Mouse (Mus musculus): ENCODE measurements at regions not wholly inside any gene's neighbourhood (a gene's known extent, or its start where the extent isn't known, plus 50 kb on each side); places are given as distances from the start of the nearest gene placed in this dataset.

GRCm38 (mm10) chr1:36015210-36015609 is 53.0 kb upstream of the Hs6st1 start:
- H3K9ac ChIP-seq = no peak overlapping the region
- DNase-seq (peak; percentile 34), ATAC-seq (ENCODE audit: insufficient read depth) (no peak)
- WGBS = 79% methylated on average over 5 of the region's 5 CpGs
- no peak overlapping the region for H3K4me3 ChIP-seq (ENCODE audit: low read depth, low read length)
- H3K27me3 ChIP-seq (ENCODE audit: insufficient read depth, low read length) = no peaks in the 10 kb centered on the region
- peaks cover 23% of the 10 kb centered on the region for H3K4me1 ChIP-seq (ENCODE audit: insufficient read depth)
- no peak for TF ChIP-seq CTCF (IDR thresholded peaks at IDR 0.05; ENCODE audit: low read depth)
- H3K27ac ChIP-seq (ENCODE audit: low read depth) = peak overlapping the region; percentile 2; the same call in 1 of the 2 replicates
- no peaks in the 10 kb centered on the region for H3K9me3 ChIP-seq (ENCODE audit: low read depth, low read length)
- no peaks in the 10 kb centered on the region for H3K36me3 ChIP-seq (ENCODE audit: insufficient read depth)
- H3K4me2 ChIP-seq = no peak overlapping the region

- Histone ChIP-seq H3K27ac (ENCODE audit: low read depth) (peak overlapping the region; percentile 86), H3K9ac (no peak overlapping the region), H3K36me3 (ENCODE audit: insufficient read depth) (no peaks in the 10 kb centered on the region), H3K4me3 (ENCODE audit: low read depth, low read length) (no peak overlapping the region), H3K27me3 (ENCODE audit: insufficient read depth, low read length) (no peaks in the 10 kb centered on the region), H3K9me3 (ENCODE audit: low read depth, low read length) (no peaks in the 10 kb centered on the region), H3K4me1 (ENCODE audit: insufficient read depth) (peaks cover 23% of the 10 kb centered on the region), H3K4me2 (peak overlapping the region; percentile 41)
- DNase-seq (no peak), ATAC-seq (ENCODE audit: insufficient read depth) (peak; percentile 4; the same call in 1 of the 2 replicates)
- TF ChIP-seq CTCF (IDR thresholded peaks at IDR 0.05; ENCODE audit: low read depth) = no peak
- 26% methylated on average over 4 of the region's 4 CpGs for WGBS
Observed at GRCm38 (mm10) chr1:36016566-36016965, 51.6 kb upstream of the Hs6st1 start.

- Histone ChIP-seq H3K27me3 (ENCODE audit: insufficient read depth, low read length) (no peaks in the 10 kb centered on the region), H3K9me3 (ENCODE audit: low read depth, low read length) (no peaks in the 10 kb centered on the region), H3K4me2 (peak overlapping the region; percentile 41), H3K36me3 (ENCODE audit: insufficient read depth) (no peaks in the 10 kb centered on the region), H3K9ac (no peak overlapping the region), H3K27ac (ENCODE audit: low read depth) (peak overlapping the region; percentile 86), H3K4me1 (ENCODE audit: insufficient read depth) (peaks cover 23% of the 10 kb centered on the region), H3K4me3 (ENCODE audit: low read depth, low read length) (no peak overlapping the region)
- DNase-seq (peak; percentile 85), ATAC-seq (ENCODE audit: insufficient read depth) (peak; percentile 92)
- 7% methylated on average over 7 of the region's 7 CpGs for WGBS
- TF ChIP-seq CTCF (IDR thresholded peaks at IDR 0.05; ENCODE audit: low read depth) = no peak
Observed at GRCm38 (mm10) chr1:36017061-36017461, 51.1 kb upstream of the Hs6st1 start.

GRCm38 (mm10) chr1:36017656-36018055 is 50.5 kb upstream of the Hs6st1 start:
- ATAC-seq (ENCODE audit: insufficient read depth) (no peak), DNase-seq (no peak)
- no peak overlapping the region for H3K9ac ChIP-seq
- 33% methylated on average over 3 of the region's 3 CpGs for WGBS
- H3K27ac ChIP-seq (ENCODE audit: low read depth) = peak overlapping the region; percentile 86
- no peak overlapping the region for H3K4me3 ChIP-seq (ENCODE audit: low read depth, low read length)
- no peaks in the 10 kb centered on the region for H3K36me3 ChIP-seq (ENCODE audit: insufficient read depth)
- no peaks in the 10 kb centered on the region for H3K27me3 ChIP-seq (ENCODE audit: insufficient read depth, low read length)
- H3K9me3 ChIP-seq (ENCODE audit: low read depth, low read length) = peaks cover 2% of the 10 kb centered on the region; the same call in 1 of the 2 replicates
- H3K4me2 ChIP-seq = 0 out of 2 replicates have a peak overlapping the region, but pooled peaks have one; percentile 41
- no peak for TF ChIP-seq CTCF (IDR thresholded peaks at IDR 0.05; ENCODE audit: low read depth)
- H3K4me1 ChIP-seq (ENCODE audit: insufficient read depth) = peaks cover 20% of the 10 kb centered on the region

Data from lung, embryonic 14.5 days (tissue).